Mouse (Mus musculus) ovary, postnatal 36 days (tissue): Measurements from ENCODE around the gene Tmem131l.

Experiments used
- DNase-seq: peaks from one replicate; pipeline ENCODE4 v3.0.0; 2022; ENCODE audit warnings: low spot score, mixed read lengths

The Tmem131l gene

DNA sequence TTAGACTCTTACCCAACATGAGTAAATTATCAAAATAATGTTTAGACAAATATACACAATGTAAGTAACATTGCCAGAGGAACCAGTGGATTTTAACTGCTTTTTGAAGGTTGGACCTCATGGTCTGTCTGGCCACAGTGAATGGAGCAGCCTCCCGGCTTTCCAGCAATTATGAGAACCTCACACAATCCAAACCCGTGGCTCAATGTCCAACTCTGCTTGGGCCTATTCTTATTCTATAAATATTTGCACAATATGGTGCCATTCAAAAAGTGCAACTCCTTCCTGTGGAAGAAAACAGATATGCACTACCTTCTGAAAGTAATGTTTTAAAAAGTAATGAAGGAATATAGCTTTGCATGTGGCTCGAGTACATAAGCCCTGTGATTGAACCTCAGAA, 62.2 kb downstream of the Tmem131l start:
- DNase-seq: no peak

DNA sequence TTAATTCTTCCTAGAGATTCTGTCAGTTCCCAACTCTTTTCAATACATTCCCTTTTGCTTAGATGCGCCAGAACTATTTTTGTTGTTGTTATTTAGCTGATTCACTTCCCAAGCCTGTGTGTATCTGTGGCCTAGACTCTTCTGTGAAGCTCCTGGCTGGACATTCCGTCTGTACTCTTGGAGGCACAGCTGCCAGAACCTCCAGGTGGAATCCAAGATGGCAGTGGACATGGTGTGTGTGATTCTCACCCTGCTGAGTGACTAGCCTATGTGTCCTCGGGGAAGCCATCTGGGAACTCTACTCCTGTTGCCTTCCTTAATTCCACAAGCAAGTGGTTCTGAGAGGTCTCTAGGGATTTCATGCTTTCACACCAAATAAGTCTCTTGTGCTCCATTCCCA, 63.8 kb downstream of the Tmem131l start:
- no peak for DNase-seq

DNA sequence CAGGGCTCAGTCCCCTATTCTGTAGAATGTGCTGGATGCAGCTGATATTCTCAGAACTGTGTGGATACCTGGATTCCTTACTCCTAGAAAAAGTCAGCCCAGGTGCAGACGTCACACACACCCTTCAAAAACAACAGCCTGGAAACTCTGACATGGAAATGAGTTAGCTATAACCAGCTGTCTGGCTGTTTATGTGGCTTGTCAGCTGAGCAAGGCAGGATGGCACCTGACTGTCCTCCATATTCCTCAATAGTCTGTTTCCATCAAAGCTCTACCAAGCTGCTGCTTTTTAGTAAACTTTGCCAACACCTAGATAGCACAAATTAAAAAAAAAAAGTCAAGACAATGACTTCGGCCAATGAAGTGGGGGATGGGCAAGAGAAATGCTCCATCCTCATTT, 66.6 kb downstream of the Tmem131l start:
- no peak for DNase-seq

DNA sequence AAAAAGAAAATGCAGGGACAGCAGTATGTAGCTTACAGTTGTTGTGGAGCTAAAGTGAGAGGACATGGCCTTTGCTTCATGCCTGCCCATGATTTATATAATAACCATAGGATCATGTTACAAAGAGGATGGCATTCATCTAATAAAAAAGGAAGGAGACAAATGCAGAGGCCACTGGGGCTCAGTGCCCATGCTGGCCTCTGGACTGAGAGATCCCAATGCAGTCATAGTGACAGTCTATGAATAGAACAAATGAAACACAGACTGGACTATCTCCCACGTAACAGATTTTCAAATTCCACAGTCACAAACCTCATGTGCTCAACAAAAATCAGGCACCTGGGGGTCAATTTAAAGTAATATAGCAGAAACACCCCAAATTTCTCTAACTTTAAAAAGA, 69.3 kb downstream of the Tmem131l start:
- no peak for DNase-seq

DNA sequence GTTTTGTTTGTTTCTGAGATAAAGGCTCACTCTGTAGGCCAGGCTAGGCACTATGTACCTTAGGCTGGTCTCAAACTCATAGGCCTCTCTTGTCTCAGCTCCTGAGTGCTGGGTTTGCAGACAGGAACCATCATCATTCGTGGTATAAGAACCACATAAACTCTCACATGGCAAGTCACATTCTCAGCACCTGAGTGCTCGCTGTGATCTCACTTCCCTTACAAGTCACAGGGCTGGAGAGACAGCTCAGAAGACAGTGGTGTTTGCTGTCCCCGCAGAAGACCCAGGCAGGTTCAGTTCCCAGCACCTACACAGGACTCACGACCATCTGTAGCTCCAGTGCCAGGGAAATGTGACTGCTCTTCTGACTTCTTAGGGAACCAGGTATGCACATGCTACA, 70.9 kb downstream of the Tmem131l start:
- no peak for DNase-seq

DNA sequence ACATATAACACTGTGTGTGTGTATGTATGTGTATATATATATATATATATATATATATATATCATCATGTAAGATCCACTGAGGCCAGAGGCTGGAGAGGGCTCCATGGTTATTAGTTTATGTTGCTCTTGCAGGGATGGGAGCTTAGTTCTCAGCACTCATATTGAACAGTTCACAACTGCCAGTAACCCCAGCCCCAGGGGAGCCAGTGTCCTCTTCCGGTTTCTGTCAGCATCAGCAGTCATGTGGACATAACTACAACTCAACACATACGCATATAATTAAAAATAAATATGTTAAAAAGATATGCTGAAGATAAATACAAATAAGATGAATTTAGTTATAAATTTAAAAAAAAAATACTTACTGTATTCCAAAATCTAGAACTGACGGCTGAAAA, 72.2 kb downstream of the Tmem131l start:
- DNase-seq: no peak

DNA sequence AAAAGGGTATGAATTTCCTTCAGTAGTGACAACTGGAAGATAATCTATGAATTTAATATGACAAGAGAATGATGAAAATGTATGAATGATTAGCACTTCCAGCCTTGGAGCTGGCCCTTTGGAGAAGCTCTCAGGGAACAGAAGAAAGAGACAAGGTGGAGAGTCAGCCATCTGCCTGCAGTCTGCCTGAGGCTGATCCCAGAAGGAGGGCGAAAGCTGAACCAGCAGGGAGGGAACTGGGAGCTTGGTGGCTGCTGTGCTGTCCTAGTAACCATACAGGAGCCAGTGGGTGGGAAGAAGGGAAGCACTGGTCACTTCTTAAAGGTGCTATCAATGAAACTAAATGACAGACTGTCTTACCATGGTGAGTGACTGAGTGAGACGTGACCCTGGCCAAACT, 74.6 kb downstream of the Tmem131l start:
- no peak for DNase-seq

DNA sequence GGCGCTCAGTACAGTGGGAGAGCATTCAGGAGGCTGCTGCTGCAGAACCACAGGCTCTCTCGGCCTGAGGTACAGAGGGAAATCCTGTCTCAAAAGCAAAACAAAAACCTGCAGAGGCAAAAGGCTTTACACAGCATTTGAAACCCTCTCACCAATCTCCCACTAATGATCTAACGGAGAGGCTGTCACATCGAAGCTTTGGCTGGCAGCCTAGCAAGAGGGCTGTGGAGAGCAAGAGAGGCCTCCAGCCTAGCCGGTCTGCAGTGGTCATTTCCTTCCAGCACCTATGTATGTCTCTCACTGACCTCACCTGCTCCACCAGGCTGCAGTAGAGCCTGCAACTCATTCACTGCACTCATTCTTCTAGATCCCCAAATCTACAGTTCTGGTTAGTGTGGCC, 76.3 kb downstream of the Tmem131l start:
- DNase-seq: no peak

DNA sequence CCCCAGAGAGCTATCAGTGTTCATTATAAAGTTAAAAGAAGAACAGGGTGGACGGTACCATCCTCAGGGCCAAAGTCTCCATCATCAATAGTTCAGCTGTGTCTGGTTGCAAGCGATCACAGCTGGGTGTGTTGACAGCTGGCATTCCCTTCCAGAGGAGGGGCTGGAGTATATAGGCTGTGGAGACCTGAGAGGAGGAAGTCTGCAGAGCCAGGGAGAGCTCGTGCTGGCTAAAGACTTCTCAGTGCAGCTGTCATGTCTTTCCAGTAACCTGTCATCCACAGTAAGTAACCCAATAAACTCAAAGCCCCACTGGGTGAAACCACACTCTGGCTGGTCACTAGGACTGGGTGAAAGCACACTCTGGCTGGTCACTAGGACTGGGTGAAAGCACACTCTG, 77.4 kb downstream of the Tmem131l start:
- no peak for DNase-seq

DNA sequence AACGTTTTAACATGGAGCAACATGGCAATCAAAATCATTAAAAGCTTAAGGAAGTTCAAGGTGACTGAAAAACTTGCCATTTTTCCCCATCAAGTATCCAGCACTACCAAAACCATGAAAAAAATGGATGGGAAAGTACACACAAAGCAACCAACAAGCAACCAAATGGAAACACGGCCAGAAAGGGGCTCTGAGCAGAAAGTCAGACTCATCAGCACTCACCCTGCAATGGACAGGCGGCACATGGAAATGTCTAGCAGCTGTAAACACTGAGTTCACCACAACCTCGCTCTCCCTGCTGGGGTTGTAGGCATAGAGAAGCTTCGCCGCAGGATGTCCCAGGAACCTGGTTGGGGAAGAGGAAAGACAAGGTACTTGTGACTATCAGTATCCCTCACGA, 77.9 kb downstream of the Tmem131l start:
- DNase-seq: no peak

DNA sequence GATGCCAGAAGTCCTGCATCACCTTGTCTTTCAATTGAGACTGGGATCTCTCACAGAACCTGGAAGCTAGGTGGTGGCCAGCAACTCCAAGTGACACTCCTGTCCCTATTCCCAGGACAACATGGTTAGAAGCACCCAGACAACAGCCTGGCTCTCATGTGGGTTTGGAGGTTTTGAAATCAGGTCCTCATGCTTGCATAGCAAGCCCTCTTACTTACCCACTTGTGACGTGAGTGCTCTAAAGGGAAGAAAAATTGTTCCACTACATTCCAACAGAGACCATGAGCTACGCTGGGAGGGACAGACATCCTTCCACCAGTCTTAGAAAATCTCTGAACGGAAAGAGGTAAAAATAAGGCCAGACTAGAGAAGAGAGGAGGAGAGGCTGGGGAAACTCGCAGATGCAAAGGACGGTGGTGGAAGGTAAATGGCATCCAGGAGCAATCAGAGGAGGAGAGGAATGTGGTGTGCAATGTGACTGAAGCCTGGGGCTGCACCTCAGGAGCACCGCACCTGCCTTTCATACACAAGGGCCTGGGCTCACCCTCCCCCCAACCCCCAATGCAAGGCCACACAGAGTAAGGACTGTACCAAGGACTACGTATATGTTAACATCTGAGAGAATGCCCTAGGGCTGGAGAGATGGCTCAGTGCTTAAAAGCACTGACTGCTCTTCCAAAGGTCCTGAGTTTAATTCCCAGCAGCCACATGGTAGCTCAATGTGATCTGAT, 80.9 kb downstream of the Tmem131l start:
- DNase-seq: no peak

DNA sequence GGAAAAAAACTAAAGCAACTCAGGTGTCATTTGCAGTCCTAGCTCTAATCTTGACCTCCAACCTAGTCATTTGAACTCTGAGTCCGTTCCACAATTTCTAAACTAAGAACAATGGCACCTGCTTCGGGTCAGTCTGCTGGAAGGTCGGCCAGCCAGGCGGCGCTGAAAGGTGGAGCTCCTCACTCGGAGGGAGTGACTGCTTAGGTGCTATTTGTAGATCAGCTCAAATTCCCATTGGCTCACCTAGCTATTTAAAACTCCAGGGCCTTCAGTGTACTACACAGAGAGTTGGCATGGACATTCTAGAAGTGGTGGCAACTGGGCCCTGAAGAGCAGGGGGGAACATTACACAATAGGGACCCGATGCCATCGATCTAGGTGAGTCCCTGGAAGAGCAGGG, 86.1 kb downstream of the Tmem131l start:
- DNase-seq: no peak

DNA sequence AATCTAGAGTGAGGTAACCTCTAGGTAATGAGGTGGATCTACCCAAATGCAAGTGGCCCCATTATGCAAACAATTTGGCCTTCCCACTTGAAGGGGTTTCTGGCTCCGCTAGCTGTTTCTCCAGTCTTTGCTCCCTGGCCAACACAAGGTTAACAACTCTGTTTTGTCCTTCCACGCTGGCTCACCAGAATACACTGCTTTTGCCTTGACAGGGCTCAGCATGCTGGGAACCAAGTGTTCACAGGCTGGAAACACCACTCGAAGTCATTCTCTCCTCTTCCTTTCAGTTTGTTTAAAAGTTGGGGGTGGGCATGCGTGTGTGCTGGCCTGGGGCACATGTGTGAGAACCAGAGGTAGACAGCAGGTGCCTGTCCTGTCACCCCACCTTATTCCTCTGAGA, 91.2 kb downstream of the Tmem131l start:
- peak; percentile 17 for DNase-seq

DNA sequence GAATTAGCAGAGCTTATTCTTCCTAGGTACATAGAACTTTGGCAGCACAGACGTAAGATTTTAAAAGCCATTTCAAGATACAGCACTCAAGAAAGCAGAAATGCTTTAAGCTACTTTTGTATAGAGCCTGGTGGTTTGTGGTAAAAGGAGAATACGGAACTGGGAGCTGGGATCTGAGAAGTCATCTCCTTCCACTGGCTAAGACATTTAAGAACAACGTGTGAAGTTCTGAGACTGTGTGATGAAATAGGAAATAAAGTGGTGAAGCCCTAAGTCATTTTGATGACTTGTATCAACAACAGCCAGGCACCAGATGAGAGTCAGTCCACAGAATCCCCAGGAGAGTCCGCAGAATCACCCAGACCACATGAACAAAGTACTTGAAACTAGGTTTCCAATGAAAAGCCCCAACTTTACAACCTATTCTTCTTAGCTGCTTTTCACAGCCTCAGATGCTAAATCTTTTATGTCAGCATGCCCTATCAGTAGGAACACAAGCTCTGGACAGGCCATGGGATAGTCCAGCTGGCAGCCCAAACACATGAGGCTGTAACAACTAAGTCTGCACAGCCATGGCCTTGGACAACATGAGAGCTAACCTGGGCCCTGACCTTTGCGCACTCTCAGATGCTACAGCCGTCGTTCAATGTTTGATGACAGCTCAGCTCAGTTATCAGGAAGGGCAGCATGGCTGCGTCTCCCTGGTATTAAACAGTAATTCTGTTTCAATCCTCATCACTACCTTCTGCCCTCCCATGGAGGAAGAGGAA, 92.3 kb downstream of the Tmem131l start:
- no peak for DNase-seq

DNA sequence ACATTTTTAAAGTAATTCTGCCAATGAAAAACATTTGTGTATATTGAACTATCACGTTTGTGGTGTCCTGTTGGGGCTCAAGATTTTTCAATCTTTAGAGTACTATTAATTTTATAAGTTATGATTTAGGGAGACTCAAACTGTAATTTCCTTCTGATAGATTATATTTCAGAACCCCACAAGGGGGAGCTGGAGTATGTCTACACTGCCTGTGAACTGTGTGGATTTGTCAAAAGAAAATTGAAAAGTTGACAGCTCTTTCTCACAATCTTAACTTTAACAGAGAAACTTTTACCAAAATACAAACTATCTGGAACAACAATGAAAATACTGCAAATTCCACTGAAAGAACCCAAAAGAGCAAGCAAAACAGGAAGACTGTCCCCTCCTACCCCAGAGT, 93.1 kb downstream of the Tmem131l start:
- no peak for DNase-seq

DNA sequence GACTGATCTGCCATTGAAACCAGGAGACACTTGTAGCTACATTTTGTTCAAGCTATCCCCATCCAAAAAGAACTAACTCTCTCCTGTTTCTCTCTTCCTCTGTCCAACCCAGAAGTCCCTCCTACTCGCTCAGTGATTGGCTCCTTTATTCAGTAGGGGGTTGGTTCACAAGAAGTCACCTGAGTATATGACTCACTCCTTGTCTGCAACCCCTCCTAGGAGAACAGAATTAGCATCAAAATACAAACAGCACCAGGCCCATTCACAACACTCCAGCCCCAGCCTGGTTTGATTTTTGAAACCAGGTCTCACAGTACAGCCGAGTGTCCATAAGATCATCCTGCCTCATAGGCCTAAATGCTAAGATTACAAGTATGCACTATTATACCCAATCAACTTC, 96.3 kb downstream of the Tmem131l start:
- no peak for DNase-seq

DNA sequence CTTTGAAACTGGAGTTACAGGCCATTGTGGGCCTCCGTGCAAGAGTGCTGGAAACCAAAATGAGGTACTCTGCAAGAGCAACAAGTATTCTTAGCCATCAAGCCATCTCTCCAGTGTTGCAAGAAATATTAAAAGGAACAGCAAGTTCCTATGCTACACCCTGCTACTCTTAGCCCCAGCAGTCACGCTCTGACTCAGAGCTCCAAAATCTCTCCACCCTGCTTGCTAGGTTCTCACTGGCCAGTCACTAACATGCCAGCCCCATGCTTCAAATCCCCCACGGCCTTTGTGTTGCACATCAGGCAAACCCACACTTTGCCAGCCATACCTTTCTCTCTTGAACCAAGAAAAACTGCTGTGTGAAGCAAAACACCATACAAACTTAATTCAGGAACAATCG, 96.8 kb downstream of the Tmem131l start:
- DNase-seq: no peak

DNA sequence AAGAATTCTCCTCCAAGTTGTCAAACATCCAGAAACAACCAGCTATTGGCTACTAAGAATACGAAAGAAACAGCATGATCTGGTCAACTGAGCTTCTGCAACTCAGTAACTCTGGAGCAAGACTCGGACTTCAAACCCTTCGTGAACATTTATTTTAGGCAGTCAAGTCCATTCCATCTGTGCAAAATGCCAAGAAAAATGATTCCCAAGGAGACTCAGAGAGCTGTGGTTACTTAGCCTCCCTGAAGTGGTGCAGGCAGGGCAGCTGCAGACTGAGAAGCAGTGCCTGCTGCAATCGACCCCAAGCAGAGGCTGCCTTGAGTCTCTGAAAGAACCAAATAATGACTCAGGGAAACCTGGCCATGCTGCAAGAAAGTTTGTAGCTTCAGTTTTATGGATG, 98.1 kb downstream of the Tmem131l start:
- DNase-seq: no peak

DNA sequence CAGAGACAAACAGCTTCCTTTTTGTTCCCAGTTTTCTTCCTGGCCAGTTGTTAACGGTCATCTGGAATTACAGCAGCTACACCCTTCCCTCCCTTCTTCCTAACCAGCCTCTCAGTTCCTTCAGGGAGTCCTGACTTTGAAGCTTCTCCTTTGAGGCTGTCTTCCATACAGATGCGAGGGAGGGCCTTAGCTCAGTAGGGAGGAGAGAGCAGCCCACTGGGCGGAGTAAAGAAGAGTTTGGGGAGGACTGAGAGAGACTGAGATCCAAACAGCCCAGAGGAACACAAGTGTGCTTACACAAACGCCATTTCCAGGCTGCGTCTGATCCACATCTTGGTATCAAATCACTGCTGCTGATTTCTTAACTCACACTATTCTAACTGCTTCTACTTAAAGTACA, 101.1 kb downstream of the Tmem131l start:
- DNase-seq: no peak

DNA sequence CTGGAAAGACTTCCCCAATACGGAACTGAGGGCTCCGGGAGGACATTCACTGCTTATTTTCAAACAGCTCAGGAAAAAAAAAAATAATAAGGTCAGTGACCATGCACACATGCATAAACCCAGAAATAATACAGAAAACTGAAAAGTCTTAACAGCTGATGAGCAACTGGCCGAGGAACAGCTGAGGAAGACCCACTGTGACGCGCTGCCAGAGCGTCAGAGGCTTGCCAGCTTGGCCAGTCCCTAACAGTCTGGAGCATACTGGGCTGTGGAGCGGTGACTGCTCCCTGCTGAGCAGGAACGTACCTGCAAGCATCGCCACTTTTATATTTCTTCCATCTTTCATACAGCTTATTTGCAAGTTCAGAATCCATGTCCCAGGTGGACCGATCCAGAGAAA, 105.5 kb downstream of the Tmem131l start:
- no peak for DNase-seq

DNA sequence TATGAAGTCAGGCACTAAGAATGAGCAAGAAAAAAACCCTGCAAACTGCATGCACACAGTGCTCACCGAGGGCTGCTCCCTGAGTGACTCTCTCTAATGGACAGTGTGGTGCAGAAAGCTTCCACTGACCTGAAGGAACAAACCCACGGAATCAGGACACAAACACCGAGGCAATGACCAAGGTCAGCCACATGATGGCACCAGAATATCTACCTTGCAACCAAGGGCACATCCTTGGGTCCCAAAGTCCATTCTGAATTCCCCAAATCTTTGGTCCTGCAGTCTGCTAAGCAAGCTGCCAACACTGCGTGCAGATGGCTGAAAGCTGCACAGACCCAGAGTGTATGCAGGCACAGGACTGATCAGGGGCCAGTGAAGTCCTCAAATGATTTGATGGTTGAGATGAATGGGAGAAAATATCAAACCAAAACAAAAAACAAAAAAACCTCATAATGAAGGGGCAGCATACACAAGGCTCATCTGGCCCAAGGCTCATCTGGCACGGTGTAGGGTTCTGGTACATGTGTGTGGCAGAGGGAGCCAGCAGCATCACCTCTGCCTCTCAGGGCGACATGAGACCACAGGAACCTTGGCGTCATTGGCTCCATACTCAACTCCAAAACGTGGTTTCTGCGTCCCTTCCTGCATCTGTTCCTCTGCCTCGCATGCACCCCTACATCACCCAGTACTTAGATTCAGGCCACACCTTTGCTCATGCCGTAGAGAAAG, 124.0 kb downstream of the Tmem131l start:
- no peak for DNase-seq

DNA sequence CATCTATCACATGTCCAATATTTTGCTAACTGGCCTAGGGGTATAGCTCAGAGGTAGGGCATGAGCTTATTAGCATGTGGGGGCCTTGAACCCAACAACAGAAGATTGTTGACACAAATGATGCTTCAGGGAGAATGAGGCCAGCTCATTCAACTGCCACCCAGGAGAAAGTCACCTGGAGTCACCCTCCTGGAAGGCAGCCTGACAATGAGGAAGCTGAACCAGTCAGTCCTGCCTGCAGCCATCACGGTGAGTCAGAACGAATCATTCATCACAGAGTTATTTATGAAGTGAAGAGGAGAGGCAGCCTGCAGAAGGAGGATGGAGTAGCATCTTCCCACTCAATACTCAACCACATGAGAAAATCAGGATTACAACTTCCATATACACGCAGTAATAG, 124.9 kb downstream of the Tmem131l start:
- DNase-seq: no peak

DNA sequence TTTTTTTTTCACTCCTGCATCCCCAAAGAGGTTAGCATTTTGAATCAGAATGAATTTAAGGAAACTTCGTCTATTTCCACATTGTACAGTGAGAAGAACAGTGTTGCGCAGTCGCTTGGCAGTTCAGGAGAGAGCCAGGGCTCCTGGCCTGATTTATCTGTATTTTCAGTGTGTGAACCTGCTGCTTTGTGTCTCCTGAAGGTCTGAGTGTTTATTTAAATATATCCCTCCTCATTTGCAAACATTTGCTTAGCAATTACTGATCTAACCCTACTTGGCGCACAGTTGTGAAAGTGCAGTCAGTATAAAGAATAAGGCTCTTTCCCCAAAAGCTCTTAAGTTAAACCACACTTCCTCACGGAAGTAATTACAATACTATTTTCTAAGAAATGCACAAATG, 129.3 kb downstream of the Tmem131l start:
- DNase-seq: no peak
